Mouse (Mus musculus) right cerebral cortex, adult 18-20 months (tissue): ENCODE measurements around the gene Ermap.

ENCODE experiments used
- DNase-seq: peaks from one replicate; pipeline ENCODE4 v3.0.0; 2022; ENCODE audit warnings: mixed read lengths

The Ermap gene

DNA sequence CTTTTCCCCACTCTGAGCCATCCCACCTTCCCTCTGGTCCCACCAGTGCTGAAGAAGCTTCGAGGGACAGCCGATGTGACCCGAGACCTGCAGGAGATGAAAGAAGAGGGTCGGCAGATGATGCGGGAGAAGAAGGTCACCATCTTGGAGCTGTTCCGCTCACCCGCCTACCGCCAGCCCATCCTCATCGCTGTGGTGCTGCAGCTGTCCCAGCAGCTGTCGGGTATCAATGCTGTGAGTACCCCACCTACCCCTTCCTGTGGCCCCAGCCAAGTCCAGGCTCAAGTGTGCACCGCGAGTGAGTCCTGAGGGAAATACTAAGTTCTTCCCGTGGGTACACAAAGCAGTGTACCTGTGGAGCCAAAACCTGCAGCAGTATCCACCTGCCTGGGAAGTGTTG lies 56.5 kb downstream of the Ermap start:
- DNase-seq, result no peak

DNA sequence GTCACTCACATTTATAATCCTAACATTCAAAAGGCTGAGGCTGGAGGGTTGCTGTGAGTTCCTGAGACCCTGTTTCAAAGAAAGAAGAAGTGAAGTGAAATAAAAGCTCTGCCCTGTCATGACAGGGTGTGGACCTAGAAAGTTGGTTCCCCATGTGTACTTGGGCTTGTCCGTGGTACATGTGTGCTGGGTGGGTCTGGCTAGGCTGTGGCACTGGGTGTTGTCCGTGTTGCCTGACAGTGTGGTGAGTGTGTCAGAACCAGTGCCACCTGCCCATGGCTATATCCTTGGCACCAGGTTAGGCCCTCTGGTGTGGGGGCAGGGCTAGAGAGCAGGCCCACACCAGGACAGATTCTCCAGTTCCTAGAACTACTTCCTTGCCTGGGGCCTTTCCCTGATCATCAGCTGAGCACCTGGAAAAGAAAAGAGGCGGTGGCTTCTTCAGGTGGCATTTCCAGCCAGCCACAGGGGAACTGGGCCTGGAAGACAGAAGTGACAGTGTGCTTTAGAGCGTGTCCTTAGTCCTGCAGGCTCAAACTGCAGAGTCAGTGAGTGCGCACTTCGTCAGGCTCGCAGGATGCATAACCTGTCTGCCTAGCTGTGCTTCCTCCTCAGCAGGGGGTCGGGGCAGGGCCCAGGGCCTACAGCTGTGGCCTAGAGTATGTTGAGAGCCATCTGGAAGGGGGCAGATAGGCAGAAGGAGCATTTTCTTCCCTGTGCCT lies 58.5 kb downstream of the Ermap start:
- DNase-seq, result no peak

DNA sequence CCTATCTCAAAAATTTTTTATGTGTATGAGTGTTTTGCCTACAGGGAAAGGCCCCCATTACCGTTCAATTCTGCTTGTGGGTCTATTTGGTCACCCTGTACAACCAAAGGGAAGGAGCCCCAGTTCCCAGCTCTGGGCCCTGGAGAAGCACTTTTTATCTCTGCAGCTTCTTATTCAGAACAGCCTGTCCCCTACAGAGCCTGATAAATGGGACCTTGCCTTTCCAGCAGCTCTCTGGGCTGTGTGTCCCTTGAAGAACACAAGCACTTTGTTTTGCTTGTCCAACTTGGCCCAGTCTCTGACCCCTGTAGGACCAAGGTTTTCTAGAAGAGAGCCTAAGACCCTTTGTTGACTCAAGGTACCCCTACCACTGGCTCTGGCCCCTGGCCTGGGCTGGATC lies 60.7 kb downstream of the Ermap start:
- no peak for DNase-seq

DNA sequence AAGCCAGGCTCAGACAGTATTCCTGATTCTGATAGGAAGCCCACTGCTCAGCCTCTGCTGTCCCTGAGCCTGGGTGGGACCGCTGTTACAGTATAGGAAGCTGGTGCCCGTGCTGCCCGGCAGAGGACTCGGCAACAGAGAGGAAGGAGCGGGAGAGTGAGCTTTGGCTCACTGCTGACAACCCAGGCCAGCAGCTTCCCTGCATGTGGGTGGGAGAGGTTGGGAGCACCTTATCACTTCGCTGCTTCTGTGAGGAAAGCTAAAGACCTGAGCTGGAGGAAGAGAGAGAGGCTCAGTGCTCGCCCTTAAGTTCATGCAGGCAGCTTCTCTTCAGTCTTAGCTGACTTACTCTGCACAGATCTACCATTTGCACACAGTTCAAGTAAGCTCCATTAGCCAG lies 61.3 kb downstream of the Ermap start:
- DNase-seq, result no peak

DNA sequence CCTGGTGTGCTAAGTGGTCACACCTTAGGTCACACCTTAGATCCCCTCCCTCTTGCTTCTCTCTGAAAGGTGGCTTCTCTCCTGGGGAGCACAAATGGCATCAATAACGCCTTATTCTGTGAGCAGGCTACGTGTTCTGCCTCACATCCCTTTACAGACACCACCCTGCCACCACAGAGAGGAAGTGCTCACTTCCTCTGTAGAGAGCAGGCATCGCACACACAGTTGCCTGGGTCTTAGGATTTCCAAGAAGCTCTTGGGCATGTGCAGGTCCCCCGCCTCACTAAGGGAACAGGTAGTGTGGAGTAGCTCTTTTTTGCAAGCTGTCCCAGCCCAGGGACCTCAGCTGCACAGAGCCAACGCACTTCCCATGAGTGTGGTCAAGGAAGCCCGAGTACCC lies 62.6 kb downstream of the Ermap start:
- DNase-seq, result no peak

DNA sequence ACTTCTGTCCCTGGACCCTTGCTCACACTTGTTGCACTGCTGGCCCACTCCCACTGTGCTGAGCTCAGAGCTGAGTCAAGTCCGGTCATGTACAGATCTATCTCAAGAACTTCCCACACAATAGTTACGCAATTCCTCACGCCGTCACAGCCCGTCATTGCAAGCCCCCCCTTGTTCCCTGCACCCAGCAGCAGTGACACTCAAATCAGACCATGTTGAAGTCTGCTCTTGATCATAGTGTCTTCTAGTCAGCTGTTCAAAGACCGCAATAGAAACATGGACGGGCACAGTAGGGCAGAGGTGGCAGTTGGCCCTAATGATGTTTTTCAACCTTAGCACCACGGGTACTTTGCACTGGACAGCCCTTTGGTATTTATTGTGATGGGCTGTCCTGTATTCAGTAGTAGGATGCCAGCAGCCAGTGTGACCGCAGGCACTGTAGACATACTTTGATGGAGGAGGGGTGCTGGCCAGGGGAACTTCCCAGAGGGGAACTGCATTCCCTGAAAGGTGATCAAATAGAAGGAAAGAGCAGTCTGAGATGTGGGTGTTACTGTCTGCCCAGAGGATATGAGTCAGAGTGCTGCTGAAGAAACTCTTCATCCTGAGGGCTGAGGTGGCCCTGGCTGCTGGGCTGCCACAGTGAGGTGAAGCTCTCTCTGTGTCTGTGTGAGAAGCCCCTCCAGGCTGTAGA lies 64.1 kb downstream of the Ermap start:
- DNase-seq, result no peak
